Mouse (Mus musculus): ENCODE measurements around the gene Twf1.

DNA sequence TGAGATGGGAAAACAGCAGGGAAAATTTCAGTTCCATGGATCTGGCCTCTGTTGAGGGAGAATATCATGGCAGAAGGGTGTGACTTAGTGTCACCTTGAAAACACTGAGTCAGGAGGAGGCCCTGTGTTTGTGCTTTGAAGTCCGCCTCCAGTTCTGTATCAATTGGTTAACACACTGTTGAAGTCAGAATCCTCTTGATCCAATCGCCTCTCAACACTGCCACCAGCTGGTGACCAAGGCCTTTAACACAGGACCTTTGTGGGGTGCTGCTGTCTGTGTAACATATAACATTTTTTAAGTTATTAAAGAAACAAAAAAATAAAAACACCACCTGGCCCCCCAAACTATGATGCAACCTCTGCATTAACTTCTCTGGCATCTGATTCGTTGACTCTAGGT, 11.7 kb upstream of the Twf1 start:
- TF ChIP-seq CTCF (IDR thresholded peaks at IDR 0.05): peak; percentile 69
- TF ChIP-seq POLR2A (IDR thresholded peaks at IDR 0.05; ENCODE audit: insufficient read depth, low read depth, low read length): no peak
